Mouse (Mus musculus) embryonic facial prominence, embryonic 10.5 days (tissue): Measurements from ENCODE around the gene Nr1h5. TPM values are rescaled to one million over a fixed set of nuclear protein-coding genes. Genes with fewer than 3 reads are reported as not detected.
A peak's percentile ranks its signal among the peaks of the same experiment; 100 is the strongest.

ENCODE experiments used
- DNase-seq: peaks from one replicate; pipeline ENCODE4 v3.0.0-alpha.2; 2017; ENCODE audit warnings: low spot score
- H3K27ac ChIP-seq: fragments of 300-500 bp; sonication (generic); replicated peaks from 2 replicates; pipeline ENCODE4 v1.5.1; 2016; ENCODE audit warnings: mild to moderate bottlenecking
- H3K27me3 ChIP-seq: fragments of 300-500 bp; sonication (generic); replicated peaks from 2 replicates; pipeline ENCODE4 v1.6.1; 2016; ENCODE audit warnings: low read depth, mild to moderate bottlenecking; ENCODE audit not compliant: poor library complexity, severe bottlenecking
- H3K36me3 ChIP-seq: fragments of 300-500 bp; sonication (generic); replicated peaks from 2 replicates; pipeline ENCODE4 v1.6.1; 2016; ENCODE audit warnings: mild to moderate bottlenecking, moderate library complexity
- H3K4me1 ChIP-seq: fragments of 300-500 bp; sonication (generic); 2 replicates; pipeline ENCODE4 v1.6.1; 2016
- H3K4me3 ChIP-seq: fragments of 300-500 bp; sonication (generic); 2 replicates; pipeline ENCODE4 v1.5.1; 2016; ENCODE audit warnings: mild to moderate bottlenecking, moderate library complexity
- H3K9me3 ChIP-seq: fragments of 300-500 bp; sonication (generic); 2 replicates; pipeline ENCODE4 v1.6.1; 2016; ENCODE audit warnings: mild to moderate bottlenecking
- WGBS: fragments of 180-500 bp; shearing (Covaris S2); methylation state at CpG from one replicate; pipeline ENCODE4 v1.1.7; 2016; 5-methylcytosine and 5-hydroxymethylcytosine counted together
- polyA plus RNA-seq: library from polyadenylated mRNA; unstranded; fragments of >200 nt; fragmentation: Nextera tagmentation; extraction: Ambion mirVana; gene quantifications from 2 replicates; pipeline ENCODE4 v1.2.1, GENCODE M21; 2016

Gene Nr1h5
- polyA plus RNA-seq, 1 experiment from 2014 or later = not detected

DNA sequence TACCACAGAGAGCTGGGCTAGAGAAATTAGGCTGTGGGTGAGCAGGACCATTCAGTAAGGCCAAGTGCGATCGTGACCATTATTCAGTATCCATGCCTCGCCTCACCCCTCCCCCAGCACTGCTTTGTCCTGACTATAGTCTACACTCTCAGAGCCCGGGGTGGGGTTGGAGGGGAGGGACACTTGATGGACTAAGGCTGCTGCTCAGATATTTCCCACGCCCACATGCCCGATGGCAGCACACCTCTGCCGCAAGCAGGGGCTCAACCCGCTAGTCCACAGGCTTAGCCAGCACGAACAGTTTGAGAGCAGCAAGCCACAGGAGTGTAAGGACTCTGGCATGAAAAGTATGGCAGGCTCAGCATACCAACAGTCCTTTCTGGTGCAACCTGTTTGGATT lies 6.1 kb upstream of the Nr1h5 start:
- WGBS = 74% methylated on average over 9 of the region's 9 CpGs
- H3K36me3 ChIP-seq = no peaks in the 10 kb centered on the region
- DNase-seq = peak; percentile 19
- no peaks in the 10 kb centered on the region for H3K27me3 ChIP-seq
- no peak overlapping the region for H3K27ac ChIP-seq
- no peaks in the 10 kb centered on the region for H3K9me3 ChIP-seq
- no peak overlapping the region for H3K4me3 ChIP-seq
- peaks cover 4% of the 10 kb centered on the region; the same call in 1 of the 2 replicates for H3K4me1 ChIP-seq

- Histone ChIP-seq H3K27ac (no peak overlapping the region), H3K9me3 (no peaks in the 10 kb centered on the region), H3K36me3 (no peaks in the 10 kb centered on the region), H3K27me3 (no peaks in the 10 kb centered on the region), H3K4me1 (no peaks in the 10 kb centered on the region), H3K4me3 (no peak overlapping the region)
- WGBS = 66% methylated on average over 3 of the region's 3 CpGs
- no peak for DNase-seq
Observed at GRCm38 (mm10) chr3:102955596-102955995, 8.3 kb downstream of the Nr1h5 start.

GRCm38 (mm10) chr3:102955143-102955542 lies 8.8 kb downstream of the Nr1h5 start:
- no peaks in the 10 kb centered on the region for H3K9me3 ChIP-seq
- H3K27ac ChIP-seq = no peak overlapping the region
- no peaks in the 10 kb centered on the region for H3K4me1 ChIP-seq
- no peaks in the 10 kb centered on the region for H3K27me3 ChIP-seq
- H3K36me3 ChIP-seq = no peaks in the 10 kb centered on the region
- no peak overlapping the region for H3K4me3 ChIP-seq
- 87% methylated on average over 3 of the region's 3 CpGs for WGBS
- DNase-seq = no peak

DNA sequence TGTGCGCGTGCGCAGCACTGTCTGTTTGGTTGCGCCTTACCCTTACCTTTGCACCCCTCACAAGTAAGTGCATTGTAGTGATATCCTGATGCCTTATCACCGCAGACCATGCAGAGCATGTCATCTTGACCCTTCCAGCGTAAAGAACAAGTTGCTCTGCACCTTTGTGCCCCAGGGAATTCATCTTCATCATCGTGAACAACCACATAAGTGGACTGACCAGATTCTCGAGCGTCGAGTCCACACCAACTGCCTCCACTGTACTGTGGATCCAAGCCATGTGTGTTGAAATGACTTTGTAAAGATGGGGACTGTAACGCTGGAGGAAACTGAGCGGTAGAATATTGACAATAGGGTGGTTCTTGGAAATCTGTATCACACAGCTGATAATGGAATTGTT lies 9.5 kb downstream of the Nr1h5 start:
- H3K27ac ChIP-seq = no peak overlapping the region
- no peaks in the 10 kb centered on the region for H3K9me3 ChIP-seq
- H3K27me3 ChIP-seq = no peaks in the 10 kb centered on the region
- 91% methylated on average over 12 of the region's 12 CpGs for WGBS
- DNase-seq = no peak
- no peak overlapping the region for H3K4me3 ChIP-seq
- no peaks in the 10 kb centered on the region for H3K36me3 ChIP-seq
- H3K4me1 ChIP-seq = no peaks in the 10 kb centered on the region

DNA sequence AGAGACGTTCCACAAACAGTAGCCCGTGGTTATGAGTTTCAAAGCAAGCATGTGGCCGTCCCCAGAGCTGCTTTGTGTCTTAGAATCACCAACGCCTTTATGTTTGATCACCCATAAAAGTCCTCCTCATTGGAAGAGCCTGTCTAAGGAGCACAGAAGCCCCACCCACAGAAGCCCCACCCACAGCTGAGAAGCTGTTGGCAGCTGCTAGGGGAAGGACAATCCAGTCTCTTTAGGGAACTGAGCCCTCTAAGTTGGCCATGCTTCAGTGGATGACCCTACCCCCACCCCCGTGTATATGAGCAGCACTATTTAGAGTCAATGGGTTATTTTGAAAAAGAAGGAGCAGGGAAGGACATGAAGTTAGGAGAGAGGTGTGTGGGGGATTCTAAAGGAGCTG lies 17.1 kb downstream of the Nr1h5 start:
- WGBS = 67% methylated on average over 5 of the region's 5 CpGs
- H3K9me3 ChIP-seq = no peaks in the 10 kb centered on the region
- H3K36me3 ChIP-seq = no peaks in the 10 kb centered on the region
- no peaks in the 10 kb centered on the region for H3K4me1 ChIP-seq
- no peak overlapping the region for H3K4me3 ChIP-seq
- no peak overlapping the region for H3K27ac ChIP-seq
- no peaks in the 10 kb centered on the region for H3K27me3 ChIP-seq
- no peak for DNase-seq

GRCm38 (mm10) chr3:102946312-102946711 lies 17.6 kb downstream of the Nr1h5 start:
- H3K4me1 ChIP-seq = no peaks in the 10 kb centered on the region
- no peaks in the 10 kb centered on the region for H3K27me3 ChIP-seq
- H3K27ac ChIP-seq = no peak overlapping the region
- 83% methylated on average over 3 of the region's 3 CpGs for WGBS
- no peaks in the 10 kb centered on the region for H3K9me3 ChIP-seq
- no peak for DNase-seq
- H3K36me3 ChIP-seq = no peaks in the 10 kb centered on the region
- no peak overlapping the region for H3K4me3 ChIP-seq

DNA sequence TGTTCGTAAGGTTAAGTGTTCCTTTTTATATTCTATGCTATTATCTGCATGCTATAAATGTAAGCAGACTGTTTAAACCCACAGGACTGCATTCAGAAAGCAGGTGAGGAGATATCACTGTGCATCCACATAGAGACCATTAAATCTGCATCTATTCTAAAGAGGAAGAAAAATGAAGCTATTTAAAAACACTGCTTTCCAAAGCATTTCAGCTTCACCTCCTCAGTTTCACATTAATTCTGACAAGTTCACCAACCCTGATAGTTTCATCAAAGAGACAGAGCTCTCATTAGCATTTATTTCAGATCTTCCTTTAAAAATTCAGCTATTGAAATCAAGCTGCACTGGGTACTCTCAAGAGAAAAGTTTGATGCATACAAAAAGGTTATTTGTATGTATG lies 25.8 kb downstream of the Nr1h5 start:
- Histone ChIP-seq H3K36me3 (no peaks in the 10 kb centered on the region), H3K4me1 (no peaks in the 10 kb centered on the region), H3K4me3 (no peak overlapping the region), H3K27ac (no peak overlapping the region), H3K27me3 (no peaks in the 10 kb centered on the region), H3K9me3 (peaks cover 9% of the 10 kb centered on the region; the same call in 1 of the 2 replicates)
- no peak for DNase-seq
- 92% methylated on average over 1 of the region's 1 CpGs for WGBS

DNA sequence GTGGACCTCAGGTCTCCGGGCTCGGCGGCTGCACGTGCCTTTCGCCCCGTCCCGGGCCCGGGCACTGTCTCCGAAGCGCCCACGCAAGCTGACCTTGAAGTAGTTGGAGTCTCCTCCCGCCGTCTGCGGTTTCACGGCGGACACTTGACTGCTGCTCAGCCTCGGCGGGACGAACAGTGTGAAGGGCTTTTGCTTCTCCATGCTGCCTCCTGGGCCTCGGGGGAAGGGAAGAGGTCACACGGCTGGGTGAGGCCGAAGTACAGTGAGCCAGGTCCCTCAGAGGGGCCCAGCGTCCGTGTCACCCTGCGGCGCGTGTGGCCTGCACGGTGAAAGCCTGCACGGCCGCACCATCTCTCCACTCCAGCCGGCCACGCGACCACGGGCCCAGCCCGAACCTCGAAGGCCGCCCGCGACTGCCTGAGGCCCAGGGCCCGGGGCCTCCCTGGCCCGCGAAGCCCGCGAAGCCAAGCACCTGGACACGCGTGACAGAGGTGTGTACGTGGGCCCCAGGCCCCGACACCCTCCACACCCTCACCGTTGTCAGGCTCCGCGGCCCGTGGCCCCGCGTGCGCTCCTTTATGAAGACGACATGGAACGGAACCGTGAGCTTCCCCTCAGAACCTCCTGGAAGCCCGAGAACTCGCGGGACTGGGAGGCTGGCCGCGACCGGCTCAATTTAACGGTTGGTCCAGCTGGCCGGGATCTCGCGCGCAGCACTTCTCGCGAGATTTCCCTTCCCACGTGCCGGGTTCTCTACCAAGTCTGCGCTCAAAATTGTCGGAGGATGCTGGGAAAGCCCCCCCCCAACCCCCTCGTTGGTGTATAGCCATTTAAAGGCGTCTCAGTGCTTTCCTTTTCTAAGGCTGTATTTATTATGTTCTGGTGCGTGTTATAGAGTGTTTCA lies 28.2 kb downstream of the Nr1h5 start, which contains the start of gene Sycp1:
Gene Sycp1, minus strand, starts transcription at position 650 of the 904 bp plus-strand sequence.
- Histone ChIP-seq H3K4me3 (no peak within 1 kb of the TSS), H3K27me3 (no peaks in the 10 kb centered on the region), H3K36me3 (no peaks in the 10 kb centered on the region), H3K27ac (no peak within 1 kb of the TSS), H3K4me1 (no peaks in the 10 kb centered on the region), H3K9me3 (peaks cover 9% of the 10 kb centered on the region; the same call in 1 of the 2 replicates)
- WGBS = 93% methylated on average over 78 of the region's 78 CpGs
- DNase-seq = no peak

- DNase-seq = no peak
- 92% methylated on average over 1 of the region's 1 CpGs for WGBS
- H3K36me3 ChIP-seq = no peaks in the 10 kb centered on the region
- H3K4me3 ChIP-seq = no peak overlapping the region
- H3K9me3 ChIP-seq = no peaks in the 10 kb centered on the region
- no peaks in the 10 kb centered on the region for H3K4me1 ChIP-seq
- H3K27me3 ChIP-seq = no peaks in the 10 kb centered on the region
- H3K27ac ChIP-seq = no peak overlapping the region
Observed at GRCm38 (mm10) chr3:102899136-102899535, 64.8 kb downstream of the Nr1h5 start.

Other genes with a start within 250 kb of the Nr1h5 start
- gene Tspan2, start 229.6 kb downstream of the Nr1h5 start, polyA plus RNA-seq = 7.4 and 7.6 TPM in 2 replicates
- 0.10 and 0.11 TPM in 2 replicates for gene Tshb, start 181.4 kb downstream of the Nr1h5 start, polyA plus RNA-seq
- gene Sycp1, start 28.0 kb downstream of the Nr1h5 start, polyA plus RNA-seq = not detected in 2 replicates
- gene Sike1, start 31.6 kb upstream of the Nr1h5 start, polyA plus RNA-seq = 55.7 and 57.2 TPM in 2 replicates
- gene Csde1, start 56.3 kb upstream of the Nr1h5 start, polyA plus RNA-seq = 469 and 474 TPM in 2 replicates
- 139 and 144 TPM in 2 replicates for gene Nras, start 94.2 kb upstream of the Nr1h5 start, polyA plus RNA-seq
- gene Ampd1, start 109.9 kb upstream of the Nr1h5 start, polyA plus RNA-seq = not detected in 2 replicates
- 2.1 and 3.4 TPM in 2 replicates for gene Dennd2c, start 138.5 kb upstream of the Nr1h5 start, polyA plus RNA-seq
- 230 and 243 TPM in 2 replicates for gene Bcas2, start 207.5 kb upstream of the Nr1h5 start, polyA plus RNA-seq